Mouse (Mus musculus): ENCODE data around the gene Elovl7.

DNA sequence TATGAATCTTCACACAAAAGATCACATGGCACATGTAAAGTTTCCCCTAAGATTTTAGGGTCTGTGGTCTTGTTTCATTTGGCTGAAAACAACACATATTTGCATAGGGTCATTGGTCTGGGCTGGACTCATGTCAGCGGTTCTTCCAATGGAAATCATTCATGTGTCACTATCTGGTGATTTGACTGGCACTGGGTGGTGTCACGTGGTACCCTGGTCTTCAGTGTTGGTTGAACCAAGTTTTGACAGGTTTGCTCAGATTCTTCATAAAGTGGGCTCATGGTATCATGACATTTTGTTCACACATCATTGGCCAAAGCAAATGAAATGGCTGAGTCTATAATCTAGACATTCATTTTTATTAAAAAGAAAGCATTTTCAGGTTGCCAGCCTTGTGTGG, 103.2 kb downstream of the Elovl7 start:
- no peak for TF ChIP-seq CTCF (IDR thresholded peaks at IDR 0.05; ENCODE audit: low read depth, low read length)
- TF ChIP-seq POLR2A (IDR thresholded peaks at IDR 0.05; ENCODE audit: borderline replicate concordance, low read depth, low read length) = no peak

Data from bone marrow macrophage, adult 2 months (primary cell).